Mouse (Mus musculus) embryonic facial prominence, embryonic 11.5 days (tissue): ENCODE results near the gene 4930558K02Rik. TPM values are rescaled to one million over a fixed set of nuclear protein-coding genes. Genes with fewer than 3 reads are reported as not detected.

ENCODE experiments used
- ATAC-seq: fragments of 200-750 bp; cut with Nextera tagmentation; replicated peaks from 2 replicates; pipeline ENCODE4 v1.8.0; 2017; ENCODE audit warnings: low read depth; ENCODE audit not compliant: insufficient number of reproducible peaks, low FRiP score, low TSS enrichment
- DNase-seq: peaks from one replicate; pipeline ENCODE4 v3.0.0-alpha.2; 2015; ENCODE audit warnings: low spot score
- H3K27ac ChIP-seq: fragments of 300-500 bp; sonication (generic); replicated peaks from 2 replicates; pipeline ENCODE4 v1.5.1; 2014; ENCODE audit warnings: mild to moderate bottlenecking, low read depth, low read length, control low read depth
- H3K27me3 ChIP-seq: fragments of 300-500 bp; sonication (generic); 2 replicates; pipeline ENCODE4 v1.6.1; 2014; ENCODE audit warnings: mild to moderate bottlenecking, low read length, moderate library complexity, mixed read lengths; ENCODE audit not compliant: control insufficient read depth, insufficient read depth
- H3K36me3 ChIP-seq: fragments of 300-500 bp; sonication (generic); replicated peaks from 2 replicates; pipeline ENCODE4 v1.6.1; 2014; ENCODE audit warnings: low read depth, mild to moderate bottlenecking, low read length, moderate library complexity, mixed read lengths; ENCODE audit not compliant: control insufficient read depth, insufficient read depth
- H3K4me1 ChIP-seq: fragments of 300-500 bp; sonication (generic); 2 replicates; pipeline ENCODE4 v1.6.1; 2014; ENCODE audit warnings: low read length, mixed read lengths; ENCODE audit not compliant: control insufficient read depth, insufficient read depth
- H3K4me2 ChIP-seq: fragments of 300-500 bp; sonication (generic); 2 replicates; pipeline ENCODE4 v1.6.1; 2014; ENCODE audit warnings: low read depth, mild to moderate bottlenecking, control low read depth, low read length, moderate library complexity
- H3K4me3 ChIP-seq: fragments of 300-500 bp; sonication (generic); 2 replicates; pipeline ENCODE4 v1.5.1; 2014; ENCODE audit warnings: low read depth, low read length, control low read depth
- H3K9ac ChIP-seq: fragments of 300-500 bp; sonication (generic); replicated peaks from 2 replicates; pipeline ENCODE4 v1.6.1; 2014; ENCODE audit warnings: mild to moderate bottlenecking, control low read depth, low read length
- H3K9me3 ChIP-seq: fragments of 300-500 bp; sonication (generic); replicated peaks from 2 replicates; pipeline ENCODE4 v1.6.1; 2016; ENCODE audit warnings: mild to moderate bottlenecking, low read length, inconsistent platforms, mixed read lengths; ENCODE audit not compliant: control insufficient read depth
- WGBS: fragments of 180-500 bp; shearing (Covaris S2); extraction: QIAGEN DNeasy Blood & Tissue Kit; methylation state at CpG from one replicate; pipeline ENCODE4 v1.1.7; 2014; 5-methylcytosine and 5-hydroxymethylcytosine counted together
- polyA plus RNA-seq: library from polyadenylated mRNA; unstranded; fragments of >200 nt; fragmentation: Nextera tagmentation; extraction: Ambion mirVana; gene quantifications from 2 replicates; pipeline ENCODE4 v1.2.1, GENCODE M21; 2014

Gene 4930558K02Rik
- polyA plus RNA-seq, 1 experiment from 2014 or later: not detected

DNA sequence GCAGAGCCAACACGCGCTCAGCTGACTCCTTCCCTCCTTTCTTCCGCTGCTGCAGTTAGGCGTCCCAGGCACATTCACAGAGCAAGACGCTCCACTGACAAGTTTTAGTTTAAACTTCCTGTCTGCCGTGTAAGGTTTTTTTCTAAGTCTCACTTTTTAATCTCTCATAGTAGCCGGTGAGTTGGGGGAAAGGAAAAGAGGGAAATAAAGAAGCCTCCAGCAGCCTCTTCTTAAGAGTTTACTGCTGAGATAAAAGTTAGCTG is 25.0 kb upstream of the 4930558K02Rik start:
- Histone ChIP-seq H3K9ac (peak overlapping the region; percentile 39), H3K27me3 (no peaks in the 10 kb centered on the region), H3K27ac (peak overlapping the region; percentile 89), H3K4me1 (peaks cover 6% of the 10 kb centered on the region), H3K36me3 (no peaks in the 10 kb centered on the region), H3K4me2 (peak overlapping the region; percentile 7; the same call in 1 of the 2 replicates), H3K9me3 (no peaks in the 10 kb centered on the region), H3K4me3 (no peak overlapping the region)
- DNase-seq (no peak), ATAC-seq (no peak)
- 30% methylated on average over 7 of the region's 7 CpGs for WGBS

- WGBS: 37% methylated on average over 14 of the region's 14 CpGs
- peaks cover 4% of the 10 kb centered on the region for H3K4me1 ChIP-seq
- H3K4me2 ChIP-seq: peak overlapping the region; percentile 7; the same call in 1 of the 2 replicates
- H3K27ac ChIP-seq: peak overlapping the region; percentile 89
- no peak overlapping the region for H3K4me3 ChIP-seq
- H3K9me3 ChIP-seq: no peaks in the 10 kb centered on the region
- peak overlapping the region; percentile 39 for H3K9ac ChIP-seq
- no peaks in the 10 kb centered on the region for H3K36me3 ChIP-seq
- H3K27me3 ChIP-seq: no peaks in the 10 kb centered on the region
- peak; percentile 56 for DNase-seq
- ATAC-seq: no peak
Observed at GRCm38 (mm10) chr1:162003729-162004517, 24.5 kb upstream of the 4930558K02Rik start.

GRCm38 (mm10) chr1:162001328-162001727 is 21.9 kb upstream of the 4930558K02Rik start:
- 60% methylated on average over 8 of the region's 8 CpGs for WGBS
- Histone ChIP-seq H3K36me3 (no peaks in the 10 kb centered on the region), H3K9ac (no peak overlapping the region), H3K27me3 (no peaks in the 10 kb centered on the region), H3K9me3 (no peaks in the 10 kb centered on the region), H3K4me2 (no peak overlapping the region), H3K4me3 (no peak overlapping the region), H3K4me1 (peaks cover 4% of the 10 kb centered on the region), H3K27ac (peak overlapping the region; percentile 83)
- DNase-seq (no peak), ATAC-seq (no peak)

GRCm38 (mm10) chr1:161999882-162000371 is 20.5 kb upstream of the 4930558K02Rik start:
- Histone ChIP-seq H3K4me1 (peaks cover 4% of the 10 kb centered on the region), H3K9ac (peak overlapping the region; percentile 41), H3K36me3 (no peaks in the 10 kb centered on the region), H3K27me3 (no peaks in the 10 kb centered on the region), H3K27ac (peak overlapping the region; percentile 83), H3K9me3 (no peaks in the 10 kb centered on the region), H3K4me3 (no peak overlapping the region), H3K4me2 (no peak overlapping the region)
- under 1% methylated on average over 4 of the region's 4 CpGs for WGBS
- ATAC-seq (peak; percentile 75), DNase-seq (peak; percentile 94)

- Histone ChIP-seq H3K9me3 (no peaks in the 10 kb centered on the region), H3K27me3 (no peaks in the 10 kb centered on the region), H3K27ac (peak overlapping the region; percentile 83), H3K9ac (peak overlapping the region; percentile 41; the same call in 1 of the 2 replicates), H3K4me3 (no peak overlapping the region), H3K4me1 (peaks cover 3% of the 10 kb centered on the region), H3K36me3 (no peaks in the 10 kb centered on the region), H3K4me2 (no peak overlapping the region)
- no peak for ATAC-seq
- DNase-seq: no peak
- 36% methylated on average over 5 of the region's 5 CpGs for WGBS
Observed at GRCm38 (mm10) chr1:161999338-161999737, 19.9 kb upstream of the 4930558K02Rik start.

- 66% methylated on average over 4 of the region's 4 CpGs for WGBS
- Histone ChIP-seq H3K9me3 (no peaks in the 10 kb centered on the region), H3K36me3 (no peaks in the 10 kb centered on the region), H3K27ac (no peak overlapping the region; the same call in 1 of the 2 replicates), H3K4me2 (no peak overlapping the region), H3K9ac (no peak overlapping the region), H3K4me1 (no peaks in the 10 kb centered on the region; the same call in 1 of the 2 replicates), H3K27me3 (no peaks in the 10 kb centered on the region), H3K4me3 (no peak overlapping the region)
- no peak for ATAC-seq
- DNase-seq: no peak
Observed at GRCm38 (mm10) chr1:161998781-161999180, 19.3 kb upstream of the 4930558K02Rik start.

DNA sequence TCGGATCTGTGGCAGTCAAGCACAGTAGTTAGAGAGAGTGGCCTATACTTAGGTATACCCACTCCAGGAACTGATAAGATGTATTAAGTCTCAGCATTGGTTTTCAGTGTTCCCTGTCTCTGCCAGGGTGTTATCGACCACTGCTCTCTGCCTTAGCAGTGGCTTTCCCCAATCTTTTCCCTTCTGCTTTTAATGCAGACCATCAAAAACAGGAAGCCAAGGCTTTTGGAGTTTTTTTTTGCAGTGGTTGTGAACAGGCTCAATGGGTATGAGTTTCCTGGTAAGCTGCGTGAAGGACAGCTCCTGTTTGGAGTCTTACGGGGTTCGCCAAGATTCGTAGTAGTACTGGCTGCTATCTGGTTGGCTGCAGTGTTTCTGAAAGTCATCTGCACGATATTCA is 13.0 kb upstream of the 4930558K02Rik start:
- H3K4me2 ChIP-seq: no peak overlapping the region
- H3K9ac ChIP-seq: no peak overlapping the region
- no peaks in the 10 kb centered on the region for H3K36me3 ChIP-seq
- ATAC-seq (no peak), DNase-seq (no peak)
- WGBS: 93% methylated on average over 7 of the region's 7 CpGs
- H3K9me3 ChIP-seq: no peaks in the 10 kb centered on the region
- H3K27me3 ChIP-seq: no peaks in the 10 kb centered on the region
- no peaks in the 10 kb centered on the region for H3K4me1 ChIP-seq
- H3K27ac ChIP-seq: no peak overlapping the region
- no peak overlapping the region for H3K4me3 ChIP-seq

GRCm38 (mm10) chr1:161991846-161992245 is 12.4 kb upstream of the 4930558K02Rik start:
- Histone ChIP-seq H3K27me3 (no peaks in the 10 kb centered on the region), H3K9ac (no peak overlapping the region), H3K4me3 (no peak overlapping the region), H3K4me2 (no peak overlapping the region), H3K4me1 (no peaks in the 10 kb centered on the region), H3K27ac (no peak overlapping the region), H3K36me3 (no peaks in the 10 kb centered on the region), H3K9me3 (no peaks in the 10 kb centered on the region)
- ATAC-seq: no peak
- 92% methylated on average over 11 of the region's 11 CpGs for WGBS
- DNase-seq: no peak
